9 mouse cellular contexts compared by ENCODE assay signal in the genomic region with DNA sequence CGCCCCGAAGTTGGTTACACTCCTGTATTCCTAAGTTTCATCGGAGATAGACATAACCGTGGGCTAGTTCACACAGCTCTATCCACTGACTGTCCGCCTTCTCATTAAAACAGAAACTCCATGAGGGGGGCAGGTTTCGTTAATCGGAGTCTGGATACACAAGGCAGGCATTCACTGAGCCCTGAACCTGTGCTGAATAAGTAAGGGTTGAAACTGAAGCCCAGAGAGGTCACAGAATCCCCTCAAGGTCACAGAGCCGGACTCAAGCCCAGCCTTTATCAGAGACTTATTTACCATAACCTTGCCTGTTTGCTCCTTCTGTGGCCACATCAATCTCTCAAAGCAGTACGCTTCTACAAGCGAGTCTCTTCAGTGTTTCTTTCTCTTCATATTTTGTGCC. TPM values are rescaled to one million over a fixed set of nuclear protein-coding genes. Genes with fewer than 3 reads are reported as not detected.
DNase-seq lines count a peak whose midpoint lies in the region; ATAC-seq lines count a peak whose summit lies in the region.
"Had no signal": no experiment of that assay in that cellular context is flagged by ENCODE, and none has a peak within 500 bp of the region (broad histone marks: within the 10 kb centered on the region; RNA-seq: fewer than 3 reads in every experiment).

No protein-coding gene starts in this region.

- no peak for ATAC-seq in heart, embryonic 14.5 days (ENCODE audit: insufficient number of reproducible peaks, insufficient read depth, low FRiP score, low read depth)
- ATAC-seq in heart, embryonic 16.5 days (replicated peaks; ENCODE audit: extremely low read depth, insufficient read depth, low FRiP score): no peak

- peak overlapping the region; percentile 98 for H3K9ac ChIP-seq in heart, embryonic 14.5 days (ENCODE audit: low read length)
- peak overlapping the region; percentile 99 for H3K9ac ChIP-seq in heart, embryonic 16.5 days (ENCODE audit: low read length)

- H3K4me1 ChIP-seq in heart, embryonic 14.5 days (ENCODE audit: control insufficient read depth in 2 of 2, insufficient read depth in 2 of 2, low read length in 2 of 2): peaks cover 5 to 38% of the 10 kb centered on the region in 2 experiments
- peaks cover 25% of the 10 kb centered on the region for H3K4me1 ChIP-seq in embryonic facial prominence, embryonic 10.5 days
- H3K4me1 ChIP-seq in heart, embryonic 16.5 days (ENCODE audit: control insufficient read depth, insufficient read depth, low read length): peaks cover 36% of the 10 kb centered on the region
- peaks cover 40% of the 10 kb centered on the region for H3K4me1 ChIP-seq in midbrain, embryonic 10.5 days

- peaks cover 3% of the 10 kb centered on the region; the same call in 1 of the 2 replicates for H3K36me3 ChIP-seq in heart, embryonic 14.5 days (ENCODE audit: control insufficient read depth, insufficient read depth, low read length)
- no peaks in the 10 kb centered on the region for H3K36me3 ChIP-seq in embryonic facial prominence, embryonic 10.5 days (replicated peaks)
- H3K36me3 ChIP-seq in heart, embryonic 16.5 days (ENCODE audit: control insufficient read depth, insufficient read depth): no peaks in the 10 kb centered on the region
- H3K36me3 ChIP-seq in midbrain, embryonic 10.5 days: peaks cover 4% of the 10 kb centered on the region; the same call in 1 of the 2 replicates

- H3K9me3 ChIP-seq in heart, embryonic 14.5 days (ENCODE audit: control insufficient read depth, low read length): no peaks in the 10 kb centered on the region
- H3K9me3 ChIP-seq in embryonic facial prominence, embryonic 10.5 days: no peaks in the 10 kb centered on the region
- H3K9me3 ChIP-seq in heart, embryonic 16.5 days (replicated peaks; ENCODE audit: control insufficient read depth, low read length): no peaks in the 10 kb centered on the region
- no peaks in the 10 kb centered on the region for H3K9me3 ChIP-seq in midbrain, embryonic 10.5 days (replicated peaks)

- peak overlapping the region; percentile 67 for H3K4me2 ChIP-seq in heart, embryonic 14.5 days (ENCODE audit: low read length)
- peak overlapping the region; percentile 72 for H3K4me2 ChIP-seq in heart, embryonic 16.5 days (ENCODE audit: low read depth, low read length)

- WGBS in heart, embryonic 14.5 days: 47% methylated on average over 10 of the region's 10 CpGs
- WGBS in embryonic facial prominence, embryonic 10.5 days: 68% methylated on average over 10 of the region's 10 CpGs
- 53% methylated on average over 10 of the region's 10 CpGs for WGBS in heart, embryonic 16.5 days
- WGBS in midbrain, embryonic 10.5 days: 72% methylated on average over 10 of the region's 10 CpGs

- DNase-seq in heart, adult 8-10 months (ENCODE audit: low spot score): no peak
- no peak for DNase-seq in embryonic facial prominence, embryonic 10.5 days (ENCODE audit: low spot score)
- no peak for DNase-seq in midbrain, embryonic 10.5 days (ENCODE audit: low spot score)
- no peak for DNase-seq in thymus, postnatal 10 days (ENCODE audit: low spot score in 2 of 2)
- DNase-seq in T-cell, adult 2 months (ENCODE audit: low spot score): no peak
- no peak for DNase-seq in frontal cortex, postnatal 36 days (ENCODE audit: low spot score in 2 of 2)
- DNase-seq: cerebellum, adult 9-10 months had no signal

- H3K27me3 ChIP-seq in heart, embryonic 14.5 days (ENCODE audit: control insufficient read depth, insufficient read depth, low read length): no peaks in the 10 kb centered on the region
- H3K27me3 ChIP-seq in embryonic facial prominence, embryonic 10.5 days (replicated peaks; ENCODE audit: low read depth, poor library complexity, severe bottlenecking): no peaks in the 10 kb centered on the region
- no peaks in the 10 kb centered on the region for H3K27me3 ChIP-seq in heart, embryonic 16.5 days (ENCODE audit: control insufficient read depth, insufficient read depth, low read length)
- H3K27me3 ChIP-seq in midbrain, embryonic 10.5 days (ENCODE audit: low read depth, poor library complexity, severe bottlenecking): peaks cover 7% of the 10 kb centered on the region; the same call in 1 of the 2 replicates

- H3K27ac ChIP-seq in heart, embryonic 14.5 days (replicated peaks in 1 of 2; ENCODE audit: control insufficient read depth in 1 of 2, insufficient read depth in 1 of 2, low read depth in 2 of 2, low read length in 2 of 2): peak overlapping the region; percentile 71 to 97
- no peak overlapping the region; the same call in 1 of the 2 replicates for H3K27ac ChIP-seq in embryonic facial prominence, embryonic 10.5 days (replicated peaks)
- peak overlapping the region; percentile 98 for H3K27ac ChIP-seq in heart, embryonic 16.5 days (ENCODE audit: low read length)
- no peak overlapping the region for H3K27ac ChIP-seq in midbrain, embryonic 10.5 days (replicated peaks)

- peak overlapping the region; percentile 70 to 95 for H3K4me3 ChIP-seq in heart, embryonic 14.5 days (ENCODE audit: control insufficient read depth in 1 of 2, insufficient read depth in 1 of 2, low read depth in 1 of 2, low read length in 2 of 2)
- peak overlapping the region; percentile 84 for H3K4me3 ChIP-seq in embryonic facial prominence, embryonic 10.5 days
- peak overlapping the region; percentile 99 for H3K4me3 ChIP-seq in heart, embryonic 16.5 days (ENCODE audit: low read length)
- peak overlapping the region; percentile 92; the same call in 1 of the 2 replicates for H3K4me3 ChIP-seq in midbrain, embryonic 10.5 days

RNA-seq across cellular contexts. Expression of a gene that starts 2.2 kb away (rescaled TPM):
- polyA plus RNA-seq in heart, embryonic 14.5 days (2014; fragmentation: Nextera tagmentation; extraction: Ambion mirVana): 21.6 and 23.3 TPM in 2 replicates
- 10 to 100 TPM; 20.0 to 25.9 (median 24.3) TPM for total RNA-seq in heart, adult 8-10 months (2022)
- 6.6 and 7.1 TPM in 2 replicates for polyA plus RNA-seq in embryonic facial prominence, embryonic 10.5 days (2016; fragmentation: Nextera tagmentation; extraction: Ambion mirVana)
- polyA plus RNA-seq in heart, embryonic 16.5 days (2015; fragmentation: Nextera tagmentation; extraction: Ambion mirVana): 12.4 and 12.7 TPM in 2 replicates
- 5.4 and 6.1 TPM in 2 replicates for polyA plus RNA-seq in midbrain, embryonic 10.5 days (2016; fragmentation: Nextera tagmentation; extraction: Ambion mirVana)

Comparison
In these comparisons a context has a peak if more than half of its experiments do, and no peak if none do; other contexts are left out.
1. H3K27ac ChIP-seq: peak in heart, embryonic 14.5 days (2 of 2) and heart, embryonic 16.5 days (single experiment); none in embryonic facial prominence, embryonic 10.5 days (single experiment) and midbrain, embryonic 10.5 days (single experiment).
2. Peak in every context shown above with its lines, with median percentiles within 50 percentile points of each other: H3K4me3 ChIP-seq.